Mouse (Mus musculus) hindbrain, embryonic 12.5 days (tissue): ENCODE data around the gene Slc18a2. TPM values are rescaled to one million over a fixed set of nuclear protein-coding genes. Genes with fewer than 3 reads are reported as not detected.

ENCODE experiments used
- ATAC-seq: fragments of 200-750 bp; cut with Nextera tagmentation; 2 replicates; pipeline ENCODE4 v1.8.0; 2017; ENCODE audit warnings: moderate TSS enrichment; ENCODE audit not compliant: low FRiP score
- H3K27ac ChIP-seq: fragments of 300-500 bp; sonication (generic); 2 replicates; pipeline ENCODE4 v1.5.1; 2016; ENCODE audit warnings: mild to moderate bottlenecking
- H3K27me3 ChIP-seq: fragments of 300-500 bp; sonication (generic); 2 replicates; pipeline ENCODE4 v1.6.1; 2016; ENCODE audit warnings: mild to moderate bottlenecking
- H3K36me3 ChIP-seq: fragments of 300-500 bp; sonication (generic); 2 replicates; pipeline ENCODE4 v1.6.1; 2016; ENCODE audit warnings: mild to moderate bottlenecking
- H3K4me1 ChIP-seq: fragments of 300-500 bp; sonication (generic); 2 replicates; pipeline ENCODE4 v1.6.1; 2016
- H3K4me2 ChIP-seq: fragments of 300-500 bp; sonication (generic); replicated peaks from 2 replicates; pipeline ENCODE4 v1.6.1; 2016; ENCODE audit warnings: mild to moderate bottlenecking
- H3K4me3 ChIP-seq: fragments of 300-500 bp; sonication (generic); 2 replicates; pipeline ENCODE4 v1.5.1; 2016; ENCODE audit warnings: mild to moderate bottlenecking
- H3K9ac ChIP-seq: fragments of 300-500 bp; sonication (generic); 2 replicates; pipeline ENCODE4 v1.6.1; 2016; ENCODE audit warnings: mild to moderate bottlenecking, moderate library complexity
- H3K9me3 ChIP-seq: fragments of 300-500 bp; sonication (generic); replicated peaks from 2 replicates; pipeline ENCODE4 v1.6.1; 2016; ENCODE audit warnings: mild to moderate bottlenecking
- WGBS: fragments of 180-500 bp; shearing (Covaris S2); methylation state at CpG from one replicate; pipeline ENCODE4 v1.1.7; 2016; 5-methylcytosine and 5-hydroxymethylcytosine counted together
- polyA plus RNA-seq: library from polyadenylated mRNA; unstranded; fragments of >200 nt; fragmentation: Nextera tagmentation; extraction: Ambion mirVana; gene quantifications from 2 replicates; pipeline ENCODE4 v1.2.1, GENCODE M21; 2016

Slc18a2 gene
- polyA plus RNA-seq, 1 experiment from 2014 or later: 17.9 TPM

- ATAC-seq: peak; percentile 66
- H3K9me3 ChIP-seq: no peaks in the 10 kb centered on the region
- H3K9ac ChIP-seq: peak overlapping the region; percentile 86
- H3K27me3 ChIP-seq: no peaks in the 10 kb centered on the region
- no peaks in the 10 kb centered on the region for H3K36me3 ChIP-seq
- H3K4me2 ChIP-seq: peak overlapping the region; percentile 99
- peak overlapping the region; percentile 86 for H3K4me3 ChIP-seq
- peaks cover 35% of the 10 kb centered on the region for H3K4me1 ChIP-seq
- under 1% methylated on average over 41 of the region's 70 CpGs for WGBS
- H3K27ac ChIP-seq: peak overlapping the region; percentile 93
Observed at GRCm38 (mm10) chr19:59345081-59345657, 84.5 kb downstream of the Slc18a2 start.

Other genes with a start within 250 kb of the Slc18a2 start
- gene Shtn1, start 184.8 kb upstream of the Slc18a2 start, polyA plus RNA-seq: 8.0 and 8.9 TPM in 2 replicates
- gene Vax1, start 90.8 kb upstream of the Slc18a2 start, polyA plus RNA-seq: not detected in 2 replicates
- not detected in 2 replicates for gene Kcnk18, start 41.7 kb upstream of the Slc18a2 start, polyA plus RNA-seq
- gene Rps12-ps3, start 61.4 kb downstream of the Slc18a2 start, polyA plus RNA-seq: 7.2 TPM in 1 of 2 replicates, not detected in the other
- 16.7 and 18.9 TPM in 2 replicates for gene Pdzd8, start 84.9 kb downstream of the Slc18a2 start, polyA plus RNA-seq
- 2.8 and 4.8 TPM in 2 replicates for gene Emx2, start 197.5 kb downstream of the Slc18a2 start, polyA plus RNA-seq